Mouse (Mus musculus): ENCODE measurements around the gene Lrpprc. TPM values are rescaled to one million over a fixed set of nuclear protein-coding genes. Genes with fewer than 3 reads are reported as not detected.
A peak's percentile ranks its signal among the peaks of the same experiment; 100 is the strongest.

The Lrpprc gene
- polyA plus RNA-seq, 1 experiment from 2014 or later = 29.9 TPM

DNA sequence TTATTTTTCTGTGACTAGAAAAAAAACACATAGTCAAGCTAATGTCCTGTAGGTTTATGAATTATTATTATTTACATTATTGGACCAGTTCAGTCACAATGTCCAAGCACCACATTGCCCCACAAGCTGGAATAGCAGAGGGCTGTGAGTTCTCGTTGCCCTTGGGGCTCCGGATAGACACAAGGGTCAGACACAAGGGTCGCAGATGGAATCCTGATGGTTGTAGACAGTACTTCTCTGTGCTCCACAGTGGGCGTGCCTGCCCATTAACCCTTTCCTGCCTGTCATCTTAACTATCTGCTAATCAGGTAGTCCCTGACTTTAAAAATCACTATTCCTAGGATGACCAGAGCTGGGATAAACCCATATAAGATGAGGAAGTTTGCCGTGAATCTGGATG, 132.4 kb downstream of the Lrpprc start:
- 63% methylated on average over 5 of the region's 5 CpGs for WGBS
- no peak overlapping the region for H3K4me2 ChIP-seq (ENCODE audit: low read length)
- no peak for DNase-seq (ENCODE audit: low spot score)
- H3K4me3 ChIP-seq (ENCODE audit: low read depth, low read length) = no peak overlapping the region
- H3K9me3 ChIP-seq (replicated peaks; ENCODE audit: control insufficient read depth, low read length) = no peaks in the 10 kb centered on the region
- no peak overlapping the region for H3K9ac ChIP-seq (ENCODE audit: low read length)
- ATAC-seq = no peak
- no peaks in the 10 kb centered on the region for H3K4me1 ChIP-seq (ENCODE audit: control insufficient read depth, insufficient read depth, low read length)
- no peaks in the 10 kb centered on the region for H3K36me3 ChIP-seq (ENCODE audit: control insufficient read depth, insufficient read depth, low read length)
- no peak overlapping the region for H3K27ac ChIP-seq (ENCODE audit: low read depth, low read length)
- H3K27me3 ChIP-seq (replicated peaks; ENCODE audit: control insufficient read depth, insufficient read depth, low read length) = no peaks in the 10 kb centered on the region

DNA sequence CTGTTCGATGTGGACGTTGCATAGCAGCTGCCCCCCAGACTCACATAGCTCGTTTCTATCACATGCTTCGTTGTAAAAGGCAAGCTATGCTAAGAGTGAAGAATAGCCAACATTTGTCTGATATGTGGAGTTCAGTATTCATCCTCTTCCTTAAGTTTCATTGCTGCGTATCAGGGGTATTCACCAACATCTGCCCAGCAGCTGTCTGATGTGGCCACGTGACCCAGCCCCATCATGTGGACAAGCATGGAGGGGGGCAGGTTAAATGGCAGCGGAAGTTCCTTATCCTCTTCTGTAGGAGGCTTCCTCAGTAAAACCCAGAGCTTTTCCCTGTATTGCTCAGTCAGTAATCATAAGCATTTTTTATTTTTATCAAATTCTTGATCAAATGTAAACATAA, 132.8 kb downstream of the Lrpprc start:
- DNase-seq (ENCODE audit: low spot score) = no peak
- no peaks in the 10 kb centered on the region for H3K36me3 ChIP-seq (ENCODE audit: control insufficient read depth, insufficient read depth, low read length)
- H3K4me1 ChIP-seq (ENCODE audit: control insufficient read depth, insufficient read depth, low read length) = no peaks in the 10 kb centered on the region
- H3K27me3 ChIP-seq (replicated peaks; ENCODE audit: control insufficient read depth, insufficient read depth, low read length) = no peaks in the 10 kb centered on the region
- H3K9ac ChIP-seq (ENCODE audit: low read length) = no peak overlapping the region
- WGBS = 81% methylated on average over 7 of the region's 7 CpGs
- no peaks in the 10 kb centered on the region for H3K9me3 ChIP-seq (replicated peaks; ENCODE audit: control insufficient read depth, low read length)
- ATAC-seq = no peak
- no peak overlapping the region for H3K27ac ChIP-seq (ENCODE audit: low read depth, low read length)
- no peak overlapping the region for H3K4me2 ChIP-seq (ENCODE audit: low read length)
- H3K4me3 ChIP-seq (ENCODE audit: low read depth, low read length) = no peak overlapping the region

DNA sequence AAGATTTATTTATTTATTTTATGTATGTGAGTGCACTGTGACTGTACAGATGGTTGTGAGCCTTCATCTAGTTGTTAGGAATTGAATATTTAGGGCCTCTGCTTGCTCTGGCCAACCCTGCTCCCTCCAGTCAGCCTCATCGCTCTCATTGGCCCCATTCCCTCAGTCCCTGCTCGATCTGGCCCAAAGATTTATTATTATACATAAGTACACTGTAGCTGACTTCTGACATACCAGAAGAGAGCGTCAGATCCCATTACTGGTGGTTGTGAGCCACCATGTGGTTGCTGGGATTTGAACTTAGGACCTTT, 133.2 kb downstream of the Lrpprc start:
- no peaks in the 10 kb centered on the region for H3K27me3 ChIP-seq (replicated peaks; ENCODE audit: control insufficient read depth, insufficient read depth, low read length)
- ATAC-seq (no peak), DNase-seq (ENCODE audit: low spot score) (no peak)
- H3K4me1 ChIP-seq (ENCODE audit: control insufficient read depth, insufficient read depth, low read length) = no peaks in the 10 kb centered on the region
- no peaks in the 10 kb centered on the region for H3K36me3 ChIP-seq (ENCODE audit: control insufficient read depth, insufficient read depth, low read length)
- no peak overlapping the region for H3K4me2 ChIP-seq (ENCODE audit: low read length)
- WGBS = 80% methylated on average over 3 of the region's 3 CpGs
- no peak overlapping the region for H3K27ac ChIP-seq (ENCODE audit: low read depth, low read length)
- no peaks in the 10 kb centered on the region for H3K9me3 ChIP-seq (replicated peaks; ENCODE audit: control insufficient read depth, low read length)
- H3K4me3 ChIP-seq (ENCODE audit: low read depth, low read length) = no peak overlapping the region
- no peak overlapping the region for H3K9ac ChIP-seq (ENCODE audit: low read length)

DNA sequence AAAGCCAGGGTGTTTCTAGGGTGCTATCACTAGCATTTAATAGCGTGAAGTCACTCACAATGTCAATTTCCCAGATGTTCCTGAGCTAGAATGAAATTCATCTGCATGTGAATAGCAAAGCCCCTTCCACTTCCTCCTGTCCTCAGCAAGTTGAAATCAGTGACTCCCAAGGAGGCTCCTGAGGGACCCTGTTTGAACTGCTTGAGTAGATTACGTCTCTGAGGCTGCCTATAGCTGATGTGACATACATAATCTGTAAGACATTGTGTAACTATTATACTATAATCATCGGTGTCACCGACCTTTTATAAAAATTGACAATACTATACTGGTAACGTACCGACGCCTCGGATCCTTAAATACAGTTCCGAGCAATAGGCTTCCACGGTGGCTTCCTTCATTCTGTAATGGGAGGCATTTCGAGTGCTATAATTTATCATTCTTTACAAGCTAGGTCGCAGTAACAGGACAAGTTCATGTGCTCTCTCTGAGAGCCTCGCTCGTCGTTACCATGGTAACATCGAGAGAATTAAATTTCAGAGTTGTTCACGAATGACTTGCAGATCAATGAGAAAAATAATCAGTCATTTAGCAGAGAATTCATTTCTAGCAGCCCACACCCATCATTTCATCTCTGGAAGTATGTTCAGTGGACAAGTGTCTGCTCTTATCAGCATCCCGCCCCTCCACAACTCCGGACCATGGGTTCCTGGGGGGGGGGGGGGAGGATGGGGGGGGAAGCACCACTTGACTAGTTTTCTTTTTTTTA, 133.8 kb downstream of the Lrpprc start:
- DNase-seq (ENCODE audit: low spot score) (peak; percentile 59), ATAC-seq (peak; percentile 37; the same call in 1 of the 2 replicates)
- H3K4me1 ChIP-seq (ENCODE audit: control insufficient read depth, insufficient read depth, low read length) = no peaks in the 10 kb centered on the region
- H3K9me3 ChIP-seq (replicated peaks; ENCODE audit: control insufficient read depth, low read length) = no peaks in the 10 kb centered on the region
- no peak overlapping the region for H3K4me3 ChIP-seq (ENCODE audit: low read depth, low read length)
- H3K9ac ChIP-seq (ENCODE audit: low read length) = no peak overlapping the region
- H3K27ac ChIP-seq (ENCODE audit: low read depth, low read length) = no peak overlapping the region
- no peaks in the 10 kb centered on the region for H3K36me3 ChIP-seq (ENCODE audit: control insufficient read depth, insufficient read depth, low read length)
- H3K4me2 ChIP-seq (ENCODE audit: low read length) = no peak overlapping the region
- no peaks in the 10 kb centered on the region for H3K27me3 ChIP-seq (replicated peaks; ENCODE audit: control insufficient read depth, insufficient read depth, low read length)
- 73% methylated on average over 19 of the region's 19 CpGs for WGBS

DNA sequence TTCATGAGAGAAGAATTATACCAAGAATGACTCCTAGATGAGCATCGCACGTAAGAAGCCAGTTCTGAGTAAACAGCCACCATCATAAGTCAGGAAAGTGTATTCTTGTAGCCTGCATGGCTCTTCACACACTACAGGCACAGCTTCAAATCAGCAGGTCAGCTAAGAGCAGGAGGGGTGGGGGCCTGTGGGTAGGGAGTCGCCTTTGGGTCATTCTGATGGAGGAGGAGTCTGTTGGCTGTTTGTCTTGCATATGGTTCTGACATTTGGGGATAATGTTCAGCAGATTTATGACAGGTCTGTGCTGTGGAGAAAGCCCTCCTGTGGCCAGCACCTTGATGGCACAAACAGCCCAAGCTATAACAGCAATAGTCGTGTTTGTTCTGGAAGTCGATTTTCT, 134.4 kb downstream of the Lrpprc start:
- no peaks in the 10 kb centered on the region for H3K4me1 ChIP-seq (ENCODE audit: control insufficient read depth, insufficient read depth, low read length)
- no peak overlapping the region for H3K4me2 ChIP-seq (ENCODE audit: low read length)
- H3K4me3 ChIP-seq (ENCODE audit: low read depth, low read length) = no peak overlapping the region
- H3K36me3 ChIP-seq (ENCODE audit: control insufficient read depth, insufficient read depth, low read length) = no peaks in the 10 kb centered on the region
- no peaks in the 10 kb centered on the region for H3K9me3 ChIP-seq (replicated peaks; ENCODE audit: control insufficient read depth, low read length)
- no peak overlapping the region for H3K27ac ChIP-seq (ENCODE audit: low read depth, low read length)
- 86% methylated on average over 5 of the region's 5 CpGs for WGBS
- ATAC-seq (no peak), DNase-seq (ENCODE audit: low spot score) (no peak)
- no peaks in the 10 kb centered on the region for H3K27me3 ChIP-seq (replicated peaks; ENCODE audit: control insufficient read depth, insufficient read depth, low read length)
- H3K9ac ChIP-seq (ENCODE audit: low read length) = no peak overlapping the region

Other genes with a start within 250 kb of the Lrpprc start
- 42.5 and 43.3 TPM in 2 replicates for gene Dync2li1, start 164.3 kb downstream of the Lrpprc start, polyA plus RNA-seq (2014; fragmentation: Nextera tagmentation; extraction: Ambion mirVana)
- gene Abcg8, start 114.5 kb downstream of the Lrpprc start, polyA plus RNA-seq (2014; fragmentation: Nextera tagmentation; extraction: Ambion mirVana) = 0.05 TPM in 1 of 2 replicates, not detected in the other
- 3.6 and 4.1 TPM in 2 replicates for gene Abcg5, start 107.8 kb downstream of the Lrpprc start, polyA plus RNA-seq (2014; fragmentation: Nextera tagmentation; extraction: Ambion mirVana)
- 73.9 and 79.4 TPM in 2 replicates for gene Ppm1b, start 166.0 kb upstream of the Lrpprc start, polyA plus RNA-seq (2014; fragmentation: Nextera tagmentation; extraction: Ambion mirVana)
- 0.19 and 0.36 TPM in 2 replicates for gene Slc3a1, start 237.6 kb upstream of the Lrpprc start, polyA plus RNA-seq (2014; fragmentation: Nextera tagmentation; extraction: Ambion mirVana)